Mouse (Mus musculus) olfactory bulb, adult 2 months (tissue): ENCODE measurements around the gene Pvr. TPM values are rescaled to one million over a fixed set of nuclear protein-coding genes. Genes with fewer than 3 reads are reported as not detected.
"Not testable (repeated sequence)": the region's sequence is repeated elsewhere in the genome, so short reads cannot be mapped to it uniquely, and the experiment has no call there.

Source experiments
- H3K27ac ChIP-seq: fragments of 200-500 bp; 2 replicates; pipeline ENCODE4 v1.5.1; 2012; ENCODE audit warnings: low read depth, low read length; ENCODE audit not compliant: insufficient read depth
- H3K4me1 ChIP-seq: fragments of 200-500 bp; 2 replicates; pipeline ENCODE4 v1.6.1; 2012; ENCODE audit warnings: low read length; ENCODE audit not compliant: control insufficient read depth, insufficient read depth
- H3K4me3 ChIP-seq: fragments of 200-500 bp; 2 replicates; pipeline ENCODE4 v1.5.1; 2012; ENCODE audit warnings: mild to moderate bottlenecking, low read depth, low read length, moderate library complexity; ENCODE audit not compliant: insufficient read depth
- CTCF ChIP-seq: fragments of 200-500 bp; IDR thresholded peaks from 2 replicates; pipeline ENCODE4 v1.5.1; 2012; ENCODE audit warnings: low read depth, mild to moderate bottlenecking, low read length, moderate library complexity; ENCODE audit not compliant: insufficient read depth
- POLR2A ChIP-seq: fragments of 200-500 bp; IDR thresholded peaks from 2 replicates; pipeline ENCODE4 v1.6.1; 2012; ENCODE audit warnings: mild to moderate bottlenecking, low read depth, low read length, moderate library complexity; ENCODE audit not compliant: insufficient read depth
- WGBS: fragments of 180-500 bp; shearing (Covaris S2); methylation state at CpG from one replicate; pipeline ENCODE4 v1.1.7; 2018; 5-methylcytosine and 5-hydroxymethylcytosine counted together
- polyA plus RNA-seq: library from polyadenylated mRNA; stranded (reverse); fragments of >200 nt; gene quantifications from 2 replicates; pipeline ENCODE4 v1.2.4, GENCODE M21; 2012; ENCODE audit warnings: low replicate concordance; ENCODE audit not compliant: missing spikeins, insufficient read depth, insufficient read length

The Pvr gene
- polyA plus RNA-seq, 1 experiment = not detected

- Histone ChIP-seq H3K4me1 (peaks cover 13% of the 10 kb centered on the region), H3K4me3 (no peak overlapping the region), H3K27ac (no peak overlapping the region)
- no peak for TF ChIP-seq CTCF
- TF ChIP-seq POLR2A = no peak
- WGBS = 82% methylated on average over 11 of the region's 11 CpGs
These were observed 16.4 kb upstream of the Pvr start for GRCm38 (mm10) chr7:19937229-19937821.

GRCm38 (mm10) chr7:19935961-19936360 lies 15.0 kb upstream of the Pvr start:
- Histone ChIP-seq H3K4me1 (peaks cover 13% of the 10 kb centered on the region), H3K4me3 (no peak overlapping the region), H3K27ac (no peak overlapping the region)
- TF ChIP-seq CTCF (no peak), POLR2A (no peak)
- WGBS = 54% methylated on average over 6 of the region's 6 CpGs

GRCm38 (mm10) chr7:19935171-19935751 lies 14.3 kb upstream of the Pvr start:
- Histone ChIP-seq H3K4me1 (peaks cover 13% of the 10 kb centered on the region), H3K27ac (no peak overlapping the region), H3K4me3 (no peak overlapping the region)
- TF ChIP-seq CTCF (no peak), POLR2A (no peak)
- 81% methylated on average over 20 of the region's 20 CpGs for WGBS

GRCm38 (mm10) chr7:19932877-19933809 lies 12.2 kb upstream of the Pvr start:
- Histone ChIP-seq H3K4me3 (peak overlapping the region; percentile 31), H3K27ac (peak overlapping the region; percentile 86), H3K4me1 (peaks cover 13% of the 10 kb centered on the region)
- no peak for TF ChIP-seq POLR2A
- no peak for TF ChIP-seq CTCF
- WGBS = 6% methylated on average over 21 of the region's 21 CpGs

GRCm38 (mm10) chr7:19932133-19932876 lies 11.3 kb upstream of the Pvr start:
- 29% methylated on average over 13 of the region's 13 CpGs for WGBS
- no peak for TF ChIP-seq POLR2A
- TF ChIP-seq CTCF = no peak
- Histone ChIP-seq H3K4me3 (no peak overlapping the region), H3K4me1 (peaks cover 13% of the 10 kb centered on the region), H3K27ac (no peak overlapping the region)

- peaks cover 13% of the 10 kb centered on the region for H3K4me1 ChIP-seq
- not testable (repeated sequence) for H3K27ac ChIP-seq, H3K4me3 ChIP-seq
- 67% methylated on average over 6 of the region's 6 CpGs for WGBS
These were observed 9.5 kb upstream of the Pvr start for GRCm38 (mm10) chr7:19930481-19930880.

- Histone ChIP-seq H3K27ac (no peak overlapping the region), H3K4me3 (no peak overlapping the region), H3K4me1 (peaks cover 9% of the 10 kb centered on the region)
- 74% methylated on average over 5 of the region's 5 CpGs for WGBS
- TF ChIP-seq CTCF (no peak), POLR2A (no peak)
These were observed 7.5 kb upstream of the Pvr start for GRCm38 (mm10) chr7:19928486-19928885.

- H3K4me3 ChIP-seq = no peak overlapping the region
- TF ChIP-seq CTCF (no peak), POLR2A (no peak)
- no peak overlapping the region for H3K27ac ChIP-seq
- H3K4me1 ChIP-seq = no peaks in the 10 kb centered on the region
- WGBS = 75% methylated on average over 2 of the region's 2 CpGs
These were observed 6.0 kb upstream of the Pvr start for GRCm38 (mm10) chr7:19926849-19927480.
